Mouse (Mus musculus): ENCODE measurements around the gene Dpy30. TPM values are rescaled to one million over a fixed set of nuclear protein-coding genes. Genes with fewer than 3 reads are reported as not detected.
"Not testable (repeated sequence)": the region's sequence is repeated elsewhere in the genome, so short reads cannot be mapped to it uniquely, and the experiment has no call there.

Gene Dpy30
- 252 and 269 TPM in 2 replicates for polyA plus RNA-seq (2016; fragmentation: Nextera tagmentation; extraction: Ambion mirVana)

DNA sequence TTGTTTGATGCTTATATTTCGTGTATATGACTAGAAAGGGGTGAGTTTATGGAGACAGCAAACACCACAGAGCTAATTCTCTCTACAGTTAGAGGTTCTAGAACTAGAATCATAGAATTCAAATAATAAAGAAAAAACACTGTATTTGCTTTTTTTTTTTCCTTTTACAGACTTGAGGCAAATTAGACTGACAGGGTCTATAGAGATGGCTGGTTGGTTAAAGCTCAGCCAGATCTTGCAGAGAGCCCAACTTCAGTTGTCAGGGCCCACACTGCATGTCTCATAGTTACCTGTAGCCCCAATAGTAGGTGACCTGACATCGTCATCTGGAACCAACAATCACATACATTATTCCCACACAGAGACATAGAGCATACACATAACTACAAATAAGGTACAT, at the start of gene Dpy30:
TSS of gene Dpy30 (minus strand) at position 101 of the 400 bp plus-strand sequence.
- ATAC-seq (ENCODE audit: low FRiP score): no peak
- Histone ChIP-seq H3K9ac (no peak within 1 kb of the TSS), H3K4me2 (no peak within 1 kb of the TSS), H3K27me3 (no peaks in the 10 kb centered on the region), H3K27ac (no peak within 1 kb of the TSS), H3K36me3 (replicated peaks) (no peaks in the 10 kb centered on the region), H3K9me3 (no peaks in the 10 kb centered on the region), H3K4me1 (no peaks in the 10 kb centered on the region), H3K4me3 (replicated peaks) (no peak within 1 kb of the TSS)
- 80% methylated on average over 2 of the region's 2 CpGs for WGBS

- no peak for ATAC-seq (ENCODE audit: low FRiP score)
These were observed 39.8 kb upstream of the Dpy30 start for GRCm38 (mm10) chr17:74363592-74363991.

DNA sequence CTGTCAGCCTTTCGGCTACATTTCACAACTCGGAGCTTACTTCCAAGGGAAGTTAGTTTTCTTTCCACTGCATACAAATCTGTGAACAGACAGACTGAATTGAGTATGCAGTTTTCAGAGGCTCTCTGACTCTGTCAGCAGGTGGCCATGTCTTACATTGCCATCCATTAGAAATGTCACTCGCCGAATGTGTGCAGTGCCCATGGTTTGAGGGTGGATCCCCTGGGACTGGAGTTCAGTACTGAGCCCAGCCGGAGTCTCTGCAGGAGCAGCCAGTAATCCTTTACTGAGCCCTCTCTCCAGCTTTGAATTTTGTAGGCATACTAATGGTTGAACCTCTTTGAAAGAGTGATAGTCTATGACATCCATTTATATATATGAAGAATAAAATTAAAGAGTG, 17.4 kb upstream of the Dpy30 start:
- Histone ChIP-seq H3K4me2 (peak overlapping the region; percentile 71), H3K27me3 (no peaks in the 10 kb centered on the region), H3K36me3 (replicated peaks) (peaks cover 19% of the 10 kb centered on the region), H3K4me1 (peaks cover 39% of the 10 kb centered on the region), H3K9me3 (no peaks in the 10 kb centered on the region), H3K27ac (no peak overlapping the region), H3K4me3 (replicated peaks) (peak overlapping the region; percentile 96), H3K9ac (peak overlapping the region; percentile 36; the same call in 1 of the 2 replicates)
- no peak for ATAC-seq (ENCODE audit: low FRiP score)
- WGBS: 61% methylated on average over 5 of the region's 5 CpGs

More at GRCm38 (mm10) chr17:74363592-74363991, 39.8 kb upstream of the Dpy30 start:
- Histone ChIP-seq H3K9me3 (no peaks in the 10 kb centered on the region), H3K36me3 (replicated peaks) (peaks cover 52% of the 10 kb centered on the region), H3K27ac (no peak overlapping the region), H3K9ac (no peak overlapping the region), H3K4me1 (no peaks in the 10 kb centered on the region), H3K4me3 (replicated peaks) (no peak overlapping the region), H3K4me2 (no peak overlapping the region), H3K27me3 (no peaks in the 10 kb centered on the region)
- 88% methylated on average over 1 of the region's 1 CpGs for WGBS

- Histone ChIP-seq H3K9me3 (no peaks in the 10 kb centered on the region), H3K4me3 (replicated peaks) (peak within 1 kb of the TSS; percentile 96), H3K9ac (peak within 1 kb of the TSS; percentile 98), H3K36me3 (replicated peaks) (peaks cover 13% of the 10 kb centered on the region), H3K4me2 (peak within 1 kb of the TSS; percentile 71), H3K4me1 (peaks cover 39% of the 10 kb centered on the region), H3K27me3 (no peaks in the 10 kb centered on the region), H3K27ac (peak within 1 kb of the TSS; percentile 98)
- ATAC-seq (ENCODE audit: low FRiP score): peak; percentile 85
- WGBS: under 1% methylated on average over 73 of the region's 90 CpGs
These were observed 15.4 kb upstream of the Dpy30 start, which contains the start of gene Spast for GRCm38 (mm10) chr17:74338937-74339804. Gene Spast, plus strand, starts transcription at chr17:74338987.

DNA sequence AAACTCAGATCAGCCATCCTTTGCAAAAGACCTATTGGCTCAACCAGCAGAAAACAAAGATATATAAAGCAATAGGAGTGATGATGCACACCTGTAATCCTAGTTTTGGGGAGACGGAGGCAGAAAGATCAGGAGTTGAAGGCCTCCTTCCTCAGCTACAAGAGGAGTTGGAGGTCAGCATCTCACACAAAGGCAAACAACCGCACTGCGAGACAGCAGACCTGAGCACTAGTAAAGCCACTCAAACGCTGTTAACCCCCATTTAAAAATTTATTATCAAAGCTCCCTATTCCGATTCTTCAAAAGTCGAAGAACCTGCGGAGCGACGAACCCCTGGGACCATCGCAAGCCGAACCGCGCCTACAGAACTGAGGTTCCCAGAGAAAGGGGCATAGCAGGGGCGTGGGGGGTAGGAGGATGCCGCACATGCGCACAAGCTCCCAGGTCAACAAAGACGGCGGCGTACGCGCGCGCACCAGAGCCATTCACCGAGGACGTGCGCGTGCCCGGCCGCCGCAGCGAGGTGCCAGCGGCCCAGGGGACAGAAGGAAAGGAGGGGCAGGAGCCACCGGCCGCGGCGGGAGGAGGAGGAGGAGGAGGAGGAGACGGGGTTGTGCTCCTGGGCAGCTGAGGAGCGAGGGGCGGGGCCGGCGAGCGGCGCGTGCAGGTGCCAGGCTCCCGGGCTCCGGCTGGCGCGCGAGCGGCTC, 14.6 kb upstream of the Dpy30 start:
- Histone ChIP-seq H3K4me1 (peaks cover 39% of the 10 kb centered on the region), H3K27me3 (no peaks in the 10 kb centered on the region), H3K4me2 (peak overlapping the region; percentile 71), H3K36me3 (replicated peaks) (peaks cover 8% of the 10 kb centered on the region; the same call in 1 of the 2 replicates), H3K27ac (peak overlapping the region; percentile 98), H3K4me3 (replicated peaks) (peak overlapping the region; percentile 96), H3K9me3 (no peaks in the 10 kb centered on the region), H3K9ac (peak overlapping the region; percentile 98)
- under 1% methylated on average over 46 of the region's 50 CpGs for whole genome bisulfite sequencing
- ATAC-seq (ENCODE audit: low FRiP score): peak; percentile 94

DNA sequence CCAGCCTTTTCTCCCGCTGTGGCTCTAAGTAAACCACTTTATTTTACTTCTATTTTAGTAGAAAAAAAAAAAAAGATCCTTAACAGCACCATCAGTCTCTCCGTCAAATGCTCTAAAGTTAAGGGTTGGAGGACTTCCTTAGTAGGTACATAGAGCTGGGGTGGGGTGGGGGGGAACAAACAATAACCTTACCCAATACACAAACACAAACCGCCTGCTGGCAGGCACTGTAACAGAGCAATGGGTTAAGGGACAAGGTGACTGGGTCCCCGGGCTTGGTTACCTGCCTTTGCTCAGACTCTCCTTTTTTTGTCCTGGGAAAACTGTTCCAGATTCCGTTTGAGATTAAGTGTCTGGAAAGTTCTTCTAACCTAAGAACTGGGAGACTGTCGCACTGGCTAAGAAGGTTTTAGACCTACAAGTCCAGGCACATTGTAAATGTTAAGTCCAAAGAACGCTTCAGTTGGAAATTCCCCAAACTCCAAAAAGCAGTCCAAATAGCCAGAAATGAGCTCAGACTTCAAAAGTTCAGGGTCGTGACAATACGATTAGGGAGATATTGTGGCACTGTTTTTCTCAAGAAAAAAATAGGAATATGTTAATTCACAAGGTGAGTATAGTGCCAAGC, 7.4 kb upstream of the Dpy30 start:
- Histone ChIP-seq H3K4me1 (no peaks in the 10 kb centered on the region), H3K9ac (no peak overlapping the region), H3K4me2 (no peak overlapping the region), H3K9me3 (no peaks in the 10 kb centered on the region), H3K27ac (no peak overlapping the region), H3K27me3 (no peaks in the 10 kb centered on the region), H3K36me3 (replicated peaks) (no peaks in the 10 kb centered on the region), H3K4me3 (replicated peaks) (no peak overlapping the region)
- no peak for ATAC-seq (ENCODE audit: low FRiP score)
- 80% methylated on average over 9 of the region's 9 CpGs for WGBS

DNA sequence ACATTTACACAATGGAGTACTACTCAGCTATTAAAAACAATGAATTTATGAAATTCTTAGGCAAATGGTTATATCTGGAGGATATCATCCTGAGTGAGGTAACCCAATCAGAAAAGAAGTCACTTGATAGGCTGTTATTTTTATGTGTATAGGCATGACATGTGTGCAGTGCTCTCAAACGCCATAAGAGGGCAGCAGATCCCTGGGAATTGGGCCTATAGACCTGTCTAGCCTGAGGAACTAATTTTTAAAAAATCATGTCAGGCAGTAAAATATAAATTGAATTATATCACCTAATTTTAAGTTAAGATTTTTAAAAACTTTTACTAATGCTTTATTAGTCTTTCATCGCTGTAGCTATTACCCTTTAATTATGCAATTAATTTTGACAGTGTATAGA, 4.4 kb upstream of the Dpy30 start:
- 45% methylated on average over 2 of the region's 2 CpGs for WGBS
- ATAC-seq (ENCODE audit: low FRiP score); H3K4me3 ChIP-seq (replicated peaks); H3K9ac ChIP-seq; H3K4me1 ChIP-seq; H3K27ac ChIP-seq; H3K9me3 ChIP-seq; H3K4me2 ChIP-seq; H3K36me3 ChIP-seq (replicated peaks); H3K27me3 ChIP-seq: not testable (repeated sequence)

DNA sequence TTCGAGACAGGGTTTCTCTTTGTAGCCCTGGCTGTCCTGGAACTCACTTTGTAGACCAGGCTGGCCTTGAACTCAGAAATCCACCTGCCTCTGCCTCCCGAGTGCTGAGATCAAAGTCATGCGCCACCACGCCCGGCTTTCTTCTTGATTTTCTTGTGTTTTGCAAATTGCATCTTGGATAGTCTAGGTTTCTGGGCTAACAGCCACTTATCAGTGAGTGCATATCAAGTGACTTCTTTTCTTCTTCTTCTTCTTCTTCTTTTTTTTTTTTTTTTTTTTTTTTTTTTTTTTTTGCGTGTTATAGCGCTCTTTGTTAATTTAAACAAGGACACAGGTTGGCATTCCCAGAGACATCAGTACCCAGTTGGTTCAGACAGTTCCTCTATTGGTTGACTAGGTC, 3.5 kb upstream of the Dpy30 start:
- H3K27me3 ChIP-seq; H3K9me3 ChIP-seq; H3K36me3 ChIP-seq (replicated peaks); H3K4me1 ChIP-seq; H3K27ac ChIP-seq; ATAC-seq (ENCODE audit: low FRiP score); H3K4me3 ChIP-seq (replicated peaks); H3K4me2 ChIP-seq; H3K9ac ChIP-seq: not testable (repeated sequence)
- 90% methylated on average over 7 of the region's 7 CpGs for WGBS

DNA sequence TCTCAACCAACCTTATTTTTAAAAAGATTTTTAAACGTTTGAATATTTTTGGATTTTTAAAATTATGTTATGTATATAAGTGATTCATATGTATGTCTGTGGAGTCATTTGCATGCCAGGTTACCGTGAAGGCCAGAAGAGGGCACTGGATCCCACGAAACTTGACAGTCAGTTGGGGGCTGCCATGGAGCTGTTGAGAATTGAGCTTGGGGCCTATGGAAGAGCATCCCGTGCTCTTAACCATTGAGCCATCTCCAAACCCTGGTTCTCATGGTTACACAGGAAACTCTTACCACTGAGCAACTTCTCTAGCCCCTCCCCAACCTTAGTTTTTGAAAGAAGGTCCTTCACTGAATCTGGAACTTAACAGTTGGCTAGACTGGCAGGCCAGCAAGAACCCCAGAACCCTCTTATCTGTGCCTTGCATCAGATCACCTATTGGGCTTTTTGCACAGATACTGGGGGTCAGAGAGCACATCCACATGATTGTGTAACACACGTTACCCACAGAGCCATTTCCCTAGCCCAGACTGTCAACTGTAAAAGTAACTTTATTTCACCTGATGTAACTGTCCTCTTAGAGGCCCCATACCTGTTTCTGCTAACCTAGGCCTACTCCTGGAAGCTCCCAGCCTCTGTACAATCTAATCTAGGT, 1.2 kb downstream of the Dpy30 start:
- Histone ChIP-seq H3K4me2 (no peak overlapping the region), H3K36me3 (replicated peaks) (no peaks in the 10 kb centered on the region), H3K4me1 (no peaks in the 10 kb centered on the region), H3K4me3 (replicated peaks) (no peak overlapping the region), H3K9me3 (no peaks in the 10 kb centered on the region), H3K27me3 (no peaks in the 10 kb centered on the region), H3K27ac (no peak overlapping the region), H3K9ac (no peak overlapping the region)
- no peak for ATAC-seq (ENCODE audit: low FRiP score)
- WGBS: 48% methylated on average over 5 of the region's 5 CpGs

GRCm38 (mm10) chr17:74318721-74319120, 5.0 kb downstream of the Dpy30 start:
- Histone ChIP-seq H3K9ac (no peak overlapping the region), H3K36me3 (replicated peaks) (0 out of 2 replicates have a peak, but pooled peaks cover 5% of the 10 kb centered on the region), H3K27ac (no peak overlapping the region), H3K9me3 (no peaks in the 10 kb centered on the region), H3K4me1 (peaks cover 15% of the 10 kb centered on the region), H3K4me2 (no peak overlapping the region), H3K27me3 (no peaks in the 10 kb centered on the region), H3K4me3 (replicated peaks) (no peak overlapping the region)
- 92% methylated on average over 6 of the region's 6 CpGs for WGBS
- no peak for ATAC-seq (ENCODE audit: low FRiP score)

- peak; percentile 96 for ATAC-seq (ENCODE audit: low FRiP score)
- Histone ChIP-seq H3K9me3 (no peaks in the 10 kb centered on the region), H3K27me3 (no peaks in the 10 kb centered on the region), H3K4me3 (replicated peaks) (peak overlapping the region; percentile 78), H3K4me1 (peaks cover 15% of the 10 kb centered on the region), H3K4me2 (peak overlapping the region; percentile 67), H3K9ac (peak overlapping the region; percentile 87), H3K36me3 (replicated peaks) (peaks cover 12% of the 10 kb centered on the region), H3K27ac (peak overlapping the region; percentile 97)
- WGBS: under 1% methylated on average over 48 of the region's 48 CpGs
These were observed 7.4 kb downstream of the Dpy30 start for GRCm38 (mm10) chr17:74316309-74316863.
